Mouse (Mus musculus) G1E (cell line): ENCODE results near the gene Ybx2. TPM values are rescaled to one million over a fixed set of nuclear protein-coding genes. Genes with fewer than 3 reads are reported as not detected.

ENCODE experiments used
- ATAC-seq: 2 replicates; pipeline ENCODE4 v1.8.0; 2016; ENCODE audit warnings: mild to moderate bottlenecking; ENCODE audit not compliant: insufficient number of reproducible peaks, poor library complexity, low FRiP score, severe bottlenecking; ENCODE audit errors: extremely low read depth
- DNase-seq: peaks from one replicate; pipeline ENCODE4 v3.0.0; 2012; ENCODE audit warnings: low spot score
- H3K27me3 ChIP-seq: 2 replicates; pipeline ENCODE4 v1.6.1; 2012; ENCODE audit warnings: mild to moderate bottlenecking, low read length, inconsistent platforms; ENCODE audit not compliant: insufficient read depth
- H3K36me3 ChIP-seq: replicated peaks from 2 replicates; pipeline ENCODE3; 2012; ENCODE audit warnings: mild to moderate bottlenecking, inconsistent platforms
- H3K4me1 ChIP-seq: 2 replicates; pipeline ENCODE4 v1.6.1; 2012; ENCODE audit warnings: low read depth, low read length, inconsistent platforms, mixed read lengths; ENCODE audit not compliant: insufficient read depth
- H3K4me3 ChIP-seq: 2 replicates; pipeline ENCODE4 v1.5.1; 2012; ENCODE audit warnings: low read depth, mild to moderate bottlenecking, inconsistent platforms, low read length, moderate library complexity, mixed read lengths
- H3K9me3 ChIP-seq: replicated peaks from 2 replicates; pipeline ENCODE4 v1.6.1; 2012; ENCODE audit warnings: inconsistent platforms
- CTCF ChIP-seq: IDR thresholded peaks from 2 replicates; pipeline ENCODE4 v1.5.1; 2012; ENCODE audit warnings: low read depth, low read length, inconsistent platforms, mixed read lengths
- GATA1 ChIP-seq: IDR thresholded peaks from 2 replicates; pipeline ENCODE4 v1.6.1; 2012; ENCODE audit warnings: borderline replicate concordance, low read length, inconsistent platforms, mixed read lengths
- GATA2 ChIP-seq: IDR thresholded peaks from 2 replicates; pipeline ENCODE4 v1.6.1; 2012; ENCODE audit warnings: low read depth, low read length, inconsistent platforms, borderline replicate concordance
- POLR2AphosphoS5 ChIP-seq: IDR thresholded peaks from 2 replicates; pipeline ENCODE4 v1.6.1; 2012; ENCODE audit warnings: low read depth, low read length, inconsistent platforms; ENCODE audit not compliant: insufficient replicate concordance
- TAL1 ChIP-seq: conservative IDR thresholded peaks from 2 replicates; pipeline ENCODE4 v1.6.1; 2012; ENCODE audit warnings: low read depth, low read length, inconsistent platforms, mixed read lengths
- polyA plus RNA-seq: library from polyadenylated mRNA; stranded (reverse); fragments of >175 nt; gene quantifications from 2 replicates; pipeline ENCODE4 v1.2.3, GENCODE M21; 2012
- total RNA-seq, 2 experiments: library from RNA; stranded (forward) in 1 of 2; stranded (reverse) in 1 of 2; fragments of 200-1000 nt in 1 of 2; fragments of >200 nt in 1 of 2; fragmentation: Nextera tagmentation in 1 of 2; gene quantifications; 2 replicates each; pipeline ENCODE4 v1.2.3; 2014 to 2017

Gene Ybx2
- total and polyA plus RNA-seq, 3 experiments: 1.4 TPM; not detected in 2

- no peak for DNase-seq
- Histone ChIP-seq H3K4me3 (no peak overlapping the region), H3K4me1 (peaks cover 58% of the 10 kb centered on the region)
Observed at GRCm38 (mm10) chr11:69933066-69933465, 2.5 kb upstream of the Ybx2 start.

GRCm38 (mm10) chr11:69934169-69934568 lies 1.4 kb upstream of the Ybx2 start:
- peaks cover 14% of the 10 kb centered on the region for H3K9me3 ChIP-seq
- TF ChIP-seq TAL1: no peak
- peak; percentile 35; the same call in 1 of the 2 replicates for TF ChIP-seq CTCF
- peak; percentile 57 for DNase-seq
- peaks cover 50% of the 10 kb centered on the region for H3K4me1 ChIP-seq
- no peak overlapping the region; the same call in 1 of the 2 replicates for H3K4me3 ChIP-seq
- peaks cover 49% of the 10 kb centered on the region for H3K27me3 ChIP-seq
- ATAC-seq: no peak
- no peaks in the 10 kb centered on the region for H3K36me3 ChIP-seq

More at GRCm38 (mm10) chr11:69933066-69933465, 2.5 kb upstream of the Ybx2 start:
- no peak for ATAC-seq
- no peak for TF ChIP-seq TAL1
- no peak for TF ChIP-seq GATA1
- TF ChIP-seq GATA2: no peak
- TF ChIP-seq POLR2AphosphoS5: no peak
- no peak for TF ChIP-seq CTCF
- peaks cover 38% of the 10 kb centered on the region for H3K27me3 ChIP-seq
- peaks cover 14% of the 10 kb centered on the region for H3K9me3 ChIP-seq
- H3K36me3 ChIP-seq: no peaks in the 10 kb centered on the region

- H3K27me3 ChIP-seq: peaks cover 54% of the 10 kb centered on the region
- H3K4me3 ChIP-seq: no peak overlapping the region
- no peaks in the 10 kb centered on the region for H3K36me3 ChIP-seq
- no peak for ATAC-seq
- H3K9me3 ChIP-seq: peaks cover 14% of the 10 kb centered on the region
- TF ChIP-seq GATA2: no peak
- no peak for TF ChIP-seq TAL1
- no peak for TF ChIP-seq CTCF
- no peak for TF ChIP-seq GATA1
- no peak for TF ChIP-seq POLR2AphosphoS5
- peaks cover 44% of the 10 kb centered on the region for H3K4me1 ChIP-seq
- DNase-seq: no peak
Observed at GRCm38 (mm10) chr11:69934681-69935080, 915 bp upstream of the Ybx2 start.

GRCm38 (mm10) chr11:69936156-69936555 lies 560 bp downstream of the Ybx2 start:
- no peak for DNase-seq
- Histone ChIP-seq H3K36me3 (no peaks in the 10 kb centered on the region), H3K9me3 (peaks cover 12% of the 10 kb centered on the region), H3K4me3 (no peak overlapping the region), H3K27me3 (peaks cover 67% of the 10 kb centered on the region), H3K4me1 (peaks cover 34% of the 10 kb centered on the region)
- TF ChIP-seq GATA2 (no peak), POLR2AphosphoS5 (no peak), CTCF (no peak), TAL1 (no peak), GATA1 (no peak)
- ATAC-seq: no peak

GRCm38 (mm10) chr11:69936714-69937347 lies 1.2 kb downstream of the Ybx2 start:
- TF ChIP-seq CTCF (no peak), POLR2AphosphoS5 (no peak), TAL1 (no peak), GATA1 (no peak), GATA2 (no peak)
- peaks cover 12% of the 10 kb centered on the region for H3K9me3 ChIP-seq
- no peaks in the 10 kb centered on the region for H3K36me3 ChIP-seq
- peaks cover 70% of the 10 kb centered on the region for H3K27me3 ChIP-seq
- DNase-seq: no peak
- no peak overlapping the region for H3K4me3 ChIP-seq
- H3K4me1 ChIP-seq: peaks cover 27% of the 10 kb centered on the region
- no peak for ATAC-seq

GRCm38 (mm10) chr11:69937385-69937784 lies 1.8 kb downstream of the Ybx2 start:
- peaks cover 74% of the 10 kb centered on the region for H3K27me3 ChIP-seq
- TF ChIP-seq TAL1 (no peak), GATA1 (no peak), GATA2 (no peak), CTCF (no peak), POLR2AphosphoS5 (no peak)
- peaks cover 21% of the 10 kb centered on the region for H3K4me1 ChIP-seq
- H3K36me3 ChIP-seq: no peaks in the 10 kb centered on the region
- H3K4me3 ChIP-seq: no peak overlapping the region
- DNase-seq: no peak
- ATAC-seq: no peak
- H3K9me3 ChIP-seq: peaks cover 12% of the 10 kb centered on the region

- TF ChIP-seq POLR2AphosphoS5: no peak
- no peak for TF ChIP-seq CTCF
- ATAC-seq (no peak), DNase-seq (no peak)
- Histone ChIP-seq H3K4me1 (peaks cover 18% of the 10 kb centered on the region), H3K27me3 (peaks cover 78% of the 10 kb centered on the region), H3K4me3 (no peak overlapping the region), H3K36me3 (no peaks in the 10 kb centered on the region), H3K9me3 (peaks cover 12% of the 10 kb centered on the region)
Observed at GRCm38 (mm10) chr11:69937834-69938233, 2.2 kb downstream of the Ybx2 start.
